Mouse (Mus musculus): Measurements from ENCODE around the gene Sass6. TPM values are rescaled to one million over a fixed set of nuclear protein-coding genes. Genes with fewer than 3 reads are reported as not detected.

Gene Sass6
- polyA plus RNA-seq, 1 experiment from 2014 or later: 14.4 TPM

Other genes starting within 250 kb of the Sass6 start
- gene Cdc14a, start 170.9 kb upstream of the Sass6 start, polyA plus RNA-seq (2015; fragmentation: Nextera tagmentation; extraction: Ambion mirVana): 5.4 and 5.9 TPM in 2 replicates
- gene Rtca, start 86.8 kb upstream of the Sass6 start, polyA plus RNA-seq (2015; fragmentation: Nextera tagmentation; extraction: Ambion mirVana): 56.9 and 62.2 TPM in 2 replicates
- gene Dbt, start 81.9 kb upstream of the Sass6 start, polyA plus RNA-seq (2015; fragmentation: Nextera tagmentation; extraction: Ambion mirVana): 20.9 and 21.7 TPM in 2 replicates
- gene Lrrc39, start 32.0 kb upstream of the Sass6 start, polyA plus RNA-seq (2015; fragmentation: Nextera tagmentation; extraction: Ambion mirVana): 4.7 and 5.6 TPM in 2 replicates
- 17.0 and 20.5 TPM in 2 replicates for gene Trmt13, start 19.6 kb downstream of the Sass6 start, polyA plus RNA-seq (2015; fragmentation: Nextera tagmentation; extraction: Ambion mirVana)
- gene Mfsd14a, start 67.7 kb downstream of the Sass6 start, polyA plus RNA-seq (2015; fragmentation: Nextera tagmentation; extraction: Ambion mirVana): 81.3 TPM in 2 replicates
- not detected in 2 replicates for gene Gm43191, start 86.3 kb downstream of the Sass6 start, polyA plus RNA-seq (2015; fragmentation: Nextera tagmentation; extraction: Ambion mirVana)
- 19.8 and 21.5 TPM in 2 replicates for gene Slc35a3, start 117.8 kb downstream of the Sass6 start, polyA plus RNA-seq (2015; fragmentation: Nextera tagmentation; extraction: Ambion mirVana)
- 9.9 and 10.3 TPM in 2 replicates for gene Agl, start 213.2 kb downstream of the Sass6 start, polyA plus RNA-seq (2015; fragmentation: Nextera tagmentation; extraction: Ambion mirVana)